Mouse (Mus musculus): ENCODE data around the gene Trp63.
"Not testable (repeated sequence)": the region's sequence is repeated elsewhere in the genome, so short reads cannot be mapped to it uniquely, and the experiment has no call there.

Trp63 gene

GRCm38 (mm10) chr16:25683531-25684248 lies at the start of gene Trp63:
Gene Trp63, plus strand, starts transcription at chr16:25683763.
- DNase-seq = no peak

- DNase-seq = not testable (repeated sequence)
Measured at GRCm38 (mm10) chr16:25644716-25645115, 38.8 kb upstream of the Trp63 start.

- DNase-seq = no peak
Measured at GRCm38 (mm10) chr16:25660510-25661235, 22.9 kb upstream of the Trp63 start.

GRCm38 (mm10) chr16:25663116-25663515 lies 20.4 kb upstream of the Trp63 start:
- DNase-seq = no peak

- DNase-seq = no peak
Measured at GRCm38 (mm10) chr16:25673861-25674440, 9.6 kb upstream of the Trp63 start.

- DNase-seq = no peak
Measured at GRCm38 (mm10) chr16:25680369-25680768, 3.2 kb upstream of the Trp63 start.

GRCm38 (mm10) chr16:25682533-25682932 lies 1.0 kb upstream of the Trp63 start:
- no peak for DNase-seq

GRCm38 (mm10) chr16:25684572-25684971 lies 1.0 kb downstream of the Trp63 start:
- DNase-seq = no peak

- no peak for DNase-seq
Measured at GRCm38 (mm10) chr16:25690612-25691011, 7.0 kb downstream of the Trp63 start.

- no peak for DNase-seq
Measured at GRCm38 (mm10) chr16:25701252-25701651, 17.7 kb downstream of the Trp63 start.

- no peak for DNase-seq
Measured at GRCm38 (mm10) chr16:25706260-25706659, 22.7 kb downstream of the Trp63 start.

- no peak for DNase-seq
Measured at GRCm38 (mm10) chr16:25715790-25716189, 32.2 kb downstream of the Trp63 start.

GRCm38 (mm10) chr16:25723131-25723530 lies 39.6 kb downstream of the Trp63 start:
- no peak for DNase-seq

- DNase-seq = no peak
Measured at GRCm38 (mm10) chr16:25727001-25727400, 43.4 kb downstream of the Trp63 start.

- DNase-seq = no peak
Measured at GRCm38 (mm10) chr16:25727957-25728506, 44.5 kb downstream of the Trp63 start.

- DNase-seq = no peak
Measured at GRCm38 (mm10) chr16:25736912-25737311, 53.3 kb downstream of the Trp63 start.

- no peak for DNase-seq
Measured at GRCm38 (mm10) chr16:25737623-25738050, 54.1 kb downstream of the Trp63 start.

- no peak for DNase-seq
Measured at GRCm38 (mm10) chr16:25746807-25747206, 63.2 kb downstream of the Trp63 start.

GRCm38 (mm10) chr16:25751866-25752265 lies 68.3 kb downstream of the Trp63 start:
- no peak for DNase-seq

- no peak for DNase-seq
Measured at GRCm38 (mm10) chr16:25758108-25758507, 74.5 kb downstream of the Trp63 start.

GRCm38 (mm10) chr16:25765549-25765948 lies 82.0 kb downstream of the Trp63 start:
- DNase-seq = no peak

- no peak for DNase-seq
Measured at GRCm38 (mm10) chr16:25774611-25775010, 91.0 kb downstream of the Trp63 start.

GRCm38 (mm10) chr16:25777501-25777900 lies 93.9 kb downstream of the Trp63 start:
- no peak for DNase-seq

- no peak for DNase-seq
Measured at GRCm38 (mm10) chr16:25779964-25780363, 96.4 kb downstream of the Trp63 start.
